Mouse (Mus musculus) liver, adult 2 months (tissue): ENCODE results near the gene Asb7.

Source experiments
- CTCF ChIP-seq: fragments of 200-500 bp; IDR thresholded peaks from 2 replicates; pipeline ENCODE4 v1.5.1; 2011; ENCODE audit warnings: low read depth, low read length, control low read depth
- POLR2A ChIP-seq: fragments of 200-500 bp; IDR thresholded peaks from 2 replicates; pipeline ENCODE4 v1.6.1; 2011; ENCODE audit warnings: low read length, control low read depth; ENCODE audit not compliant: insufficient read depth; ENCODE audit errors: extremely low read depth

- TF ChIP-seq CTCF, result no peak
- TF ChIP-seq POLR2A, result no peak
Measured at GRCm38 (mm10) chr7:66734993-66735392, 45.6 kb upstream of the Asb7 start.
